Mouse (Mus musculus) heart, postnatal 36 days (tissue): Measurements from ENCODE around the gene Ccdc163. TPM values are rescaled to one million over a fixed set of nuclear protein-coding genes. Genes with fewer than 3 reads are reported as not detected.
"Not testable (repeated sequence)": the region's sequence is repeated elsewhere in the genome, so short reads cannot be mapped to it uniquely, and the experiment has no call there.

Experiments
- DNase-seq, 2 experiments: peaks; one replicate each; pipeline ENCODE4 v3.0.0; 2021 to 2022
- intact Hi-C: fragments of 180-260 bp; cut with DNase I; formaldehyde crosslinking; loops from one replicate; pipeline ENCODE4 v1.15.1; 2025
- total RNA-seq, 2 experiments: library from RNA; stranded (reverse); gene quantifications; 2 replicates each; pipeline ENCODE4 v1.2.3; 2021

The Ccdc163 gene
- 1 to 10 TPM; 5.7 to 6.2 TPM for total RNA-seq

DNA sequence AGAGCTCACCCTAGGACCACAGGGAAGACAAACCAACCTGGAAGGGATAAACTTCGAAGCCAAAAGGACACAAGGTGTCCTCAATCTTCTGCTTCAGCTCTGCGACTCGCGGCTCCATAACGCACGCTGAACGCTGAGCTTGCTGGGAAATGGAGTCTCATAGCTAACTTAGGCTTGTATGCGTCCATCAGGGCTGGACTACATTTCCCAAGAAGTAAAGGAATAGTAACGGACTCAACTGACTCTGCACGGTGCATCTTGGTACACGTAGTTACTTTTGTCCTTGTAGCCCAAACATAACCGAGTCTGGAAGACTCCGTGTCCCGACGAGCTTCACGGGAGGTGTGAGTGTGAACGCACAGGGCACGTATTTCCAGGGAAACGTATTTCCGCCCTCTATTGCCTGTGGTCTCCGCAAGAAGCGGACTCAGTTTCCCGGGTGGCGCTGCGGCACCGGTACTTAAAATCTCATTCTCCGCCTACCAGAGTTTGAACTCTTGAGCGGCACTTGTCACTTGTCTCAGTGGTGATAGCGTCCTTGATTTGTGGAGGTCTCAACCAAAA, at the start of gene Ccdc163, which contains the start of gene Mmachc:
Gene Ccdc163 (plus strand): TSS at position 309 of the 564 bp plus-strand sequence.
Gene Mmachc (minus strand): TSS at position 206 of the 564 bp plus-strand sequence.
- DNase-seq = peak; percentile 82 to 84
- intact Hi-C loops = no loop called here

- intact Hi-C loops = no loop called here
These were observed 48.8 kb upstream of the Ccdc163 start for GRCm38 (mm10) chr4:116659474-116659873.

DNA sequence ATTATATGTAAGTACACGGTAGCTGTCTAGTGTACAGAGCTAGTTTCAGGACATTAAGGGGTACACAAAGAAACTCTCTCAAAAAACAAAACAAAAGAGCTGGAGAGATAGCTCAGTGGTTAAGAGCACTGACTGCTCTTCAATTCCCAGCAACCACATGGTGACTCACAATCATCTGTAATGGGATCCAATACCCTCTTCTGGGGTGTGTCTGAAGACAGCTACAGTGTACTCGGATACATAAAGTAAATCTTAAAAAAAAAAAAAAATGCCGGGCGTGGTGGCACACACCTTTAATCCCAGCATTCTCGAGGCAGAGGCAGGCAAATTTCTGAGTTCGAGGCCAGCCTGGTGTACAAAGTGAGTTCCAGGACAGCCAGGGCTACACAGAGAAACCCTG, 48.4 kb upstream of the Ccdc163 start:
- intact Hi-C loops, DNase-seq: not testable (repeated sequence)

More at GRCm38 (mm10) chr4:116659474-116659873, 48.8 kb upstream of the Ccdc163 start:
- no peak for DNase-seq

DNA sequence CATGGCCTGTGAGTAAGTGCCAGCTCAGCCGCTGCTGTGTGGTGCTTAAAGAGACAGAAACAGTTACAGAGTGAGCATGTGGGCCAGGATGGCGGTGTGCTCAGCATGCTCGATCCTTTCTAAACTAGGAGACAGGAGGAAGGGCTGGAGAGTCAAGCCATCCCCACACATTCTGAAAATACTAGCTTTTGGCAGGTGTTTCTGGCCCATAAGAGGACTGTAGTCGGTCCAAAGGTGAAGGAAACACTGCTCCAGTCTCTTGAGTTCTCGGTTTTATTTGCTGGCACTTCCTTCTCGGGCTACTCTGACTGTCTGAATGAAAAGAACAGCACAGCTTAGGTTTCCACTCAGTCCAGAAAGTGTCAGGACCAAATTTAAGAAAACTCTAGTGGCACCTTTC, 47.5 kb upstream of the Ccdc163 start:
- DNase-seq = no peak
- intact Hi-C loops = no loop called here

- no peak for DNase-seq
- intact Hi-C loops = no loop called here
These were observed 46.3 kb upstream of the Ccdc163 start for GRCm38 (mm10) chr4:116661998-116662397.

- no peak for DNase-seq
- intact Hi-C loops = no loop called here
These were observed 41.7 kb upstream of the Ccdc163 start for GRCm38 (mm10) chr4:116666625-116667024.

DNA sequence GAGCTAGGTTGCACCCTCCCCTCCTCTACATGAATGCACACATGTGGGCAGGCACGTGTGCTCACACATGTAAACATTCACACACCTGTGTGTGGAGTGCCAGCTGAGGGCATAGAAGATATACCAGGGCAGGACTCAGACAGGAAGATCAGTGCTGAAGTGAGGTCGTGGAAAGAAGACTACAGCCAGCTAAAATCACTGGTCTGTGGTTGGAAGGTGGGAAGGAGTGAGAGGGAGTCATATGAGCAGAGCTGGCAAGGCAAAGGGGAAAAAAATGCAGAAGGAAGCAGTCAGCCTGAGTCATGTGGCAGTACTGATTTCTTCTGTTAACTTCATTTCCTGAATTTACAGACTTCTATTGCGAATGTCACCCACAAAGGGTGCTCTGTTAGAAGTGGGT, 40.2 kb upstream of the Ccdc163 start:
- peak in 1 of 2 experiments; percentile 13 for DNase-seq
- intact Hi-C loops = no loop called here

DNA sequence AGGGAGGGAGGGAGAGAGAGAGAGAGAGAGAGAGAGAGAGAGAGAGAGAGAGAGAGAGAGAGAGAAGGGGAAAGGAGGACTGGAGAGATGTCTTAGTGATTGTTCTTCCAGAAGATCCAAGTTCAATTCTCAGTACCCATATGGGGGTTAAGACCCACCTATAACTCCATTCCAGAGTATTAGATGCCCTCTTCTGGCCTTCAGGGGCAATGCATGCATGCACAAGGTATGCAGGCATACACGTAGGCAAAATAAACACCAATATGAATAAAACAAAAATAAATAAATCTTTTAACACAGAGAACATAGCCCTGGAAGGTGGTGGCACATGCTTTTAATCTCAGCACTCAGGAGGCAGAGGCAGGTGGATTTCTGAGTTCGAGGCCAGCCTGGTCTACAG, 39.0 kb upstream of the Ccdc163 start:
- intact Hi-C loops = no loop called here
- DNase-seq = no peak

DNA sequence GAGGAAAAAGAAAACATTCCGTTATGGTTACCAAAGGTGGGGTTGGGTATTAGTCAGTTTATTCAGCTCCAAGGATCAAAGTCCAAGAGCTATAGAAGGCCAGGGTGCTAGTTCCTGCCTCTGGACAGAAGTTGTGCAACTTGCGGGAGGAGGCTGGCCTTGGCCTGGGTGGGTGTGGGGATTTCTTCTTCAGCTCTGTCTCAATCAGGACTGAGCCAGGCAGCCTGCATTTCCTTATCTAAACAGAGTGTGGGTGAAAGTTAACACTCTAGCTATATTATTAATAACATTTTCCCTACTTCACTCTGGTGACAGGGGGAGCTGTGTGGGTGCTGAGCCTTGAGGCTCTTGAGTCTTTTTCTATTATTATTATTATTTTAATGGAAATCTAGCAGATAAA, 35.5 kb upstream of the Ccdc163 start:
- intact Hi-C loops = no loop called here
- DNase-seq = peak in 1 of 2 experiments; percentile 26

DNA sequence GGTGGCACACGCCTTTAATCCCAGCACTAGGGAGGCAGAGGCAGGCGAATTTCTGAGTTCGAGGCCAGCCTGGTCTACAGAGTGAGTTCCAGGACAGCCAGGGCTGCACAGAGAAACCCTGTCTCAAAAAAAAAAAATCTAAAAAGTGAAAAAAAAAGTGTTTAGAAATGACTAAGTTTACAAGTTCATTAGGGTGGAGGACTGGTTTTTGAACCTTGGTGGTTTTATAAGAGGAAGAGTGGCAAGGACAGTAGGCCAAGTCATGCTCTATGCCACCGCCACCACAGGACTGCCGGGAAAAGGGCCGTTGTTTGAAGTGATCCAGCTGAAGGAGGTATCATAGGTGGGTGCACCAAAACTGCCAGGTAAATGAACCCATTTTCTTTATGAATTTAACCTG, 33.5 kb upstream of the Ccdc163 start:
- intact Hi-C loops, DNase-seq: not testable (repeated sequence)

DNA sequence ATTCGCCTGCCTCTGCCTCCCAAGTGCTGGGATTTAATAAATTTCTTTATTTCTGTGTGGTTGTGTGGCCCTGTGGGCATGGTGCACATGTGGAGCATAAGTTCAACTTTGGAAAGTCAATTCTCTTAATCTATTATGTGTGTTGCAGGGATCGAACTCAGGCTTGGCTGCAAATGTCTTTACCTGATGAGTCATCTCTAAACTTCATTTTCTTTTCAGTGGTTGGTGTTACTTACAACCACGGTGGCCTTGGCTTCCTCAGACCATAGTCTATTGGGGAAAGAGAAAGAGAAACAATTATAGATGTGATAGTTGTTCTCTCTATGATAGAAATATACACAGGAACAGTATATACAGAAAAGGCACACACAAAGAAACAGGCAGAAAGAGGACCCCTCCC, 32.3 kb upstream of the Ccdc163 start:
- intact Hi-C loops = no loop called here
- no peak for DNase-seq

- intact Hi-C loops = no loop called here
- DNase-seq = no peak
These were observed 30.5 kb upstream of the Ccdc163 start for GRCm38 (mm10) chr4:116677808-116678207.

GRCm38 (mm10) chr4:116679141-116679540, 29.2 kb upstream of the Ccdc163 start:
- intact Hi-C loops = no loop called here
- DNase-seq = no peak

- not testable (repeated sequence) for DNase-seq
These were observed 27.8 kb upstream of the Ccdc163 start for GRCm38 (mm10) chr4:116680521-116680920.

DNA sequence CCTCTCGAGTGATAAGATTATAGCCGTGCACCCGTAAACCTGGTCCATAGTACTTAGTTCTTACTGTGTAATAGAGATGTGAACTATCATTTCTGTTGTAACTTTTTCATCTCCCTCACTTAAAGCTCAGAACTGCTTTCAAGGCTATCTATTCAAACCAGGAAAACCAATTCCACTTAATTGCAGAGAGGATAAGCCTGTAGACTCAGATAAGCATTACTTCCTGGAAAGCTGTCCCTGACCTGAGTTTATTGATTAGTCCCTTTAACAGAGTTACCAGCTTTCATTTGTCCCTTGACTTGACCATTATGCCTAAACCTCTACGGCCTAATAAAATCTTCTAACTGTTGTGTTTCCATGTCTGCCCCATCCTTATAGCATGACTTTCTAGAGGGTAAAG, 24.4 kb upstream of the Ccdc163 start:
- intact Hi-C loops = loop anchor here (2.0 kb wide), 2 partner anchors 33 to 57 kb away; partner anchors contain the start of genes Akr1a1 and Nasp
- DNase-seq = no peak

More at GRCm38 (mm10) chr4:116680521-116680920, 27.8 kb upstream of the Ccdc163 start:
- intact Hi-C loops = not testable (repeated sequence)

GRCm38 (mm10) chr4:116684665-116685064, 23.6 kb upstream of the Ccdc163 start:
- no peak for DNase-seq
- intact Hi-C loops = loop anchor here (2.0 to 5.0 kb wide), 3 partner anchors 34 to 127 kb away; partner anchors contain the start of genes Akr1a1, Gpbp1l1, Nasp and Tmem69

DNA sequence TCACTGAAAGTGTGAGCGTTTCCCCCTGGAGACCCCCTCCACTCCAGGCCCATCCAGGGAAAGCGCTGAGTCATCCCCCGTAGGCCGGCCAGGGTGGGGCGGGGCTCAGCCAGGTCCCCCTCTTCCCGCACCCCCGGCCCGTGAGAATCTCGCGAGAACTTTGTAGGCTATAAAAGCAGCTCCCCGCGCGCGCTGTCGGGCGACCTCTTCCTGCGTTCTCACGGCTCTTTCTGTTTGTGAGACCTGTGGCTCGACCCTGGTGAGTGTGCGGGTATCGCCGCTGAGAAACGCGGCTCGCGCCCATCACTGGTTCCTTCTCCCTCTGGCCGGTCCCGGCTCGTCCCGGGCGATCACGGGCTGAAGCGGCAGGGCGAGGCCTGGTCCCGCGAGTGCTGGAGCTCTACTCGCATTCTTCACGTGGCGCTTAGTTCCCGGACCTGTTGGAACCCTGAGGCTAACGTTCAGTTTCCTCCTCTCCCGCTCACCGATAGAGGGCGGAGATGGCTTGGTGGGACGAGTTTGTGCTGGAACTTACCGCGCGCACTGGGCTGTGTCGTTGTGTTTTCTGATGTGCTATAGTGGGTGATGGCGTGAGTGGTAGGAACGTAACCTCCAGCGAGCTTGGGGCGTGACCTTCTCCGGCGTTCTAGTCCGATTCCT, 22.8 kb upstream of the Ccdc163 start, which contains the start of gene Prdx1:
Gene Prdx1 (plus strand): TSS at position 143 of the 660 bp plus-strand sequence.
- intact Hi-C loops = loop anchor here (2.0 to 5.0 kb wide), 3 partner anchors 35 to 128 kb away; partner anchors contain the start of genes Akr1a1, Gpbp1l1, Nasp and Tmem69
- DNase-seq = peak; percentile 97 to 99

GRCm38 (mm10) chr4:116687041-116687440, 21.3 kb upstream of the Ccdc163 start:
- intact Hi-C loops = loop anchor here (5.0 kb wide), 1 partner anchor 130 kb away; the partner anchor contains the start of genes Gpbp1l1 and Tmem69

DNA sequence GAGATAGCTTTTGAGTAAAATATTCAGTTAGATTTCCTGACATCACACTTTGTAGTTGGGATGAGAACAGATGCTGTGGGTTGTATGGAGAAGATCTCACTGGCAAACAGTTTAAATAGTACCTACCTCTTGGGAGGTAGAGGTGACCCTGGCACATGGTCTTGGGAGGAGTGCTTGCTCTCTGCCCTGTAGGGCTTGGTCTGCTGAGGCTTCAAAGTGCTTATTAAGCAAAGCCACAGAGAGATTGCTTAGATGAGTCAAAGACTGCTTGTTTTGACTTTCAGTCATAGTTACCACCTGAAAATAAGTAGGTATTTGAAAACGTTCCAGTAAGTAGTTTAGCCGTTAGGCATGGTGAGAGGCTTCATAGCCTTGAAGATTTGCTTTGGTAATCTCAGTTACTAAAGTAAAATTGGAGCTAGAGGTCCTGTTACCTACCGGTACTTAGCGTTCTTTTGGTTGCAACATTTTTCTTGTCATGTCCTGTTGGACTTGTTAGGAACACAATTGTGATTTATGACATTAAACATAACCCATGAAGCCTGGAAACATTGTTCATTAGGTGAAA, 18.9 kb upstream of the Ccdc163 start:
- DNase-seq = no peak
- intact Hi-C loops = loop anchor here (5.0 kb wide), 1 partner anchor 132 kb away; the partner anchor contains the start of genes Gpbp1l1 and Tmem69

More at GRCm38 (mm10) chr4:116687041-116687440, 21.3 kb upstream of the Ccdc163 start:
- DNase-seq = no peak

GRCm38 (mm10) chr4:116692146-116692545, 16.2 kb upstream of the Ccdc163 start:
- intact Hi-C loops = loop anchor here (2.0 kb wide), 1 partner anchor 15 kb away; no protein-coding TSS in a partner anchor

GRCm38 (mm10) chr4:116693785-116694184, 14.5 kb upstream of the Ccdc163 start:
- intact Hi-C loops = loop anchor here (2.0 kb wide), 1 partner anchor 13 kb away; no protein-coding TSS in a partner anchor
- DNase-seq = no peak

More at GRCm38 (mm10) chr4:116692146-116692545, 16.2 kb upstream of the Ccdc163 start:
- DNase-seq = no peak
